Mouse (Mus musculus) C2C12 (cell line): ENCODE results near the gene Palm3.

ENCODE experiments used
- CEBPB ChIP-seq: IDR thresholded peaks from one replicate; pipeline ENCODE4 v1.6.1; 2011; ENCODE audit warnings: low read depth, mild to moderate bottlenecking, control low read depth, moderate library complexity
- CTCF ChIP-seq: IDR thresholded peaks from one replicate; pipeline ENCODE4 v1.5.1; 2011; ENCODE audit not compliant: control insufficient read depth, insufficient read depth, insufficient read length
- MAX ChIP-seq: IDR thresholded peaks from one replicate; pipeline ENCODE4 v1.6.1; 2011; ENCODE audit warnings: mild to moderate bottlenecking, control low read depth

GRCm38 (mm10) chr8:83997511-83998141, 23.6 kb upstream of the Palm3 start, which contains the start of gene Samd1:
- TF ChIP-seq CTCF (no peak), CEBPB (no peak), MAX (no peak)
